Mouse (Mus musculus): ENCODE data around the gene Ebf3.

GRCm38 (mm10) chr7:137221599-137221998, 92.6 kb downstream of the Ebf3 start:
- TF ChIP-seq POLR2A (IDR thresholded peaks at IDR 0.05; ENCODE audit: insufficient read length, low read depth) = no peak
- TF ChIP-seq TCF12 (IDR thresholded peaks at IDR 0.05; ENCODE audit: insufficient read depth, poor library complexity, severe bottlenecking) = no peak

Measured in myocyte (in vitro differentiated cells).